ENCODE assay signal across 32 mouse cellular contexts in the genomic region with DNA sequence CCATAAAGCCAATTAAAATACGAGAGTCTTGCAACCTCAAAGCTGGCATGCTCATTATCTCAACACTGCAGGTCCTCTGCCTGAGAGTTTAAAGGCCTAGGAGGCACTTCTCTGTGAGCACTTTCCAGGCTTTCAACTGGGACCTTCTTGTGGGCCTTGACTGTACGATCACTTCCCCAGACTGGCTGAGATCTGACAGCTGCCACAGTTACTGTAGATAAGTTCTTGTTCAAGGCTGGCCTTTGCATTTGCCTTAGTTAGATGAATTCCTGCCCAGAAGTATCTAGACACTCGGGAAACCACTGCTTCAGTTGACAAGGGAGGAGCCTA.
DNase-seq lines count a peak whose midpoint lies in the region; ATAC-seq lines count a peak whose summit lies in the region.
"Had no signal": no experiment of that assay in that cellular context is flagged by ENCODE, and none has a peak within 500 bp of the region (broad histone marks: within the 10 kb centered on the region; RNA-seq: fewer than 3 reads in every experiment).

No protein-coding gene starts in this region.

- DNase-seq in hindbrain, embryonic 11.5 days (ENCODE audit: low spot score) = no peak
- no peak for DNase-seq in midbrain, embryonic 10.5 days (ENCODE audit: low spot score)
- DNase-seq in midbrain, embryonic 11.5 days (ENCODE audit: low spot score, missing footprints) = no peak
- no peak for DNase-seq in midbrain, embryonic 14.5 days
- no peak for DNase-seq in urinary bladder, adult 2 months (ENCODE audit: low spot score)
- DNase-seq: adrenal gland, postnatal 25 days; B cell, adult 2 months; cerebellum, adult 11-12 months; cerebellum, adult 9-11 months; gastrocnemius, adult 2 months; gastrocnemius, postnatal 36 days; heart, adult 2 months; heart, postnatal 10 days; kidney, adult 9 months; kidney, postnatal 25 days; liver; lung, adult 2 months; lung, postnatal 10 days; right cerebral cortex, adult 18-20 months; right cerebral cortex, postnatal 4 days; thymus, adult 2 months; thymus, postnatal 36 days had no signal

- WGBS in hindbrain, embryonic 13.5 days = 62% methylated on average over 3 of the region's 3 CpGs
- WGBS in hindbrain, embryonic 11.5 days = 69% methylated on average over 3 of the region's 3 CpGs
- WGBS in midbrain, embryonic 10.5 days = 74% methylated on average over 3 of the region's 3 CpGs
- WGBS in midbrain, embryonic 11.5 days = 56% methylated on average over 3 of the region's 3 CpGs
- WGBS in midbrain, embryonic 14.5 days = 44% methylated on average over 3 of the region's 3 CpGs

- H3K36me3 ChIP-seq in hindbrain, embryonic 13.5 days = no peaks in the 10 kb centered on the region
- no peaks in the 10 kb centered on the region for H3K36me3 ChIP-seq in hindbrain, embryonic 11.5 days (ENCODE audit: control insufficient read depth, insufficient read depth, low read length)
- H3K36me3 ChIP-seq in midbrain, embryonic 10.5 days = no peaks in the 10 kb centered on the region
- H3K36me3 ChIP-seq in midbrain, embryonic 11.5 days (ENCODE audit: control insufficient read depth, insufficient read depth, low read length) = no peaks in the 10 kb centered on the region
- H3K36me3 ChIP-seq in midbrain, embryonic 14.5 days (ENCODE audit: control insufficient read depth, insufficient read depth, low read length) = no peaks in the 10 kb centered on the region
- H3K36me3 ChIP-seq: forebrain, embryonic 12.5 days; heart, embryonic 13.5 days; intestine, embryonic 15.5 days; midbrain, embryonic 12.5 days; neural tube, embryonic 12.5 days had no signal

- peak overlapping the region; percentile 53; the same call in 1 of the 2 replicates for H3K27ac ChIP-seq in hindbrain, embryonic 13.5 days
- no peak overlapping the region for H3K27ac ChIP-seq in hindbrain, embryonic 11.5 days (ENCODE audit: low read depth, low read length)
- H3K27ac ChIP-seq in midbrain, embryonic 10.5 days (replicated peaks) = 0 out of 2 replicates have a peak overlapping the region, but pooled peaks have one; percentile 28
- H3K27ac ChIP-seq in midbrain, embryonic 11.5 days (ENCODE audit: low read depth, low read length) = no peak overlapping the region
- H3K27ac ChIP-seq in midbrain, embryonic 14.5 days (replicated peaks; ENCODE audit: low read depth, low read length) = peak overlapping the region; percentile 37; the same call in 1 of the 2 replicates
- H3K27ac ChIP-seq: gastrocnemius, adult 2 months; heart, adult 2 months; heart, embryonic 13.5 days; intestine, embryonic 15.5 days; liver, embryonic 14.5 days; macrophage; neural tube, embryonic 12.5 days had no signal

- no peak overlapping the region for H3K9ac ChIP-seq in hindbrain, embryonic 13.5 days
- H3K9ac ChIP-seq in hindbrain, embryonic 11.5 days (ENCODE audit: low read depth, low read length) = no peak overlapping the region
- no peak overlapping the region for H3K9ac ChIP-seq in midbrain, embryonic 11.5 days (ENCODE audit: low read length)
- no peak overlapping the region for H3K9ac ChIP-seq in midbrain, embryonic 14.5 days (replicated peaks; ENCODE audit: low read length)
- H3K9ac ChIP-seq: forebrain, embryonic 12.5 days; heart, embryonic 13.5 days; intestine, embryonic 15.5 days; liver, embryonic 14.5 days; midbrain, embryonic 12.5 days; neural tube, embryonic 12.5 days had no signal

- H3K9me3 ChIP-seq in hindbrain, embryonic 13.5 days = no peaks in the 10 kb centered on the region
- H3K9me3 ChIP-seq in hindbrain, embryonic 11.5 days (ENCODE audit: control insufficient read depth, low read length) = no peaks in the 10 kb centered on the region
- no peaks in the 10 kb centered on the region for H3K9me3 ChIP-seq in midbrain, embryonic 10.5 days (replicated peaks)
- H3K9me3 ChIP-seq in midbrain, embryonic 11.5 days (ENCODE audit: control insufficient read depth, low read length) = no peaks in the 10 kb centered on the region
- no peaks in the 10 kb centered on the region for H3K9me3 ChIP-seq in midbrain, embryonic 14.5 days (ENCODE audit: control insufficient read depth, low read length)
- H3K9me3 ChIP-seq: forebrain, embryonic 12.5 days; heart, embryonic 13.5 days; intestine, embryonic 15.5 days; midbrain, embryonic 12.5 days; neural tube, embryonic 12.5 days had no signal

- H3K4me3 ChIP-seq in hindbrain, embryonic 13.5 days = no peak overlapping the region
- no peak overlapping the region for H3K4me3 ChIP-seq in hindbrain, embryonic 11.5 days (ENCODE audit: low read depth, low read length)
- H3K4me3 ChIP-seq in midbrain, embryonic 10.5 days = no peak overlapping the region
- H3K4me3 ChIP-seq in midbrain, embryonic 11.5 days (ENCODE audit: low read depth, low read length) = no peak overlapping the region
- H3K4me3 ChIP-seq in midbrain, embryonic 14.5 days (replicated peaks; ENCODE audit: low read depth, low read length) = no peak overlapping the region
- H3K4me3 ChIP-seq: erythroblast, embryonic 14.5 days; forebrain, embryonic 12.5 days; gastrocnemius, adult 2 months; heart, adult 2 months; heart, embryonic 13.5 days; intestine, embryonic 15.5 days; midbrain, embryonic 12.5 days; myocyte; neural tube, embryonic 12.5 days had no signal

- peaks cover 11% of the 10 kb centered on the region; the same call in 1 of the 2 replicates for H3K4me1 ChIP-seq in hindbrain, embryonic 13.5 days (replicated peaks)
- H3K4me1 ChIP-seq in hindbrain, embryonic 11.5 days (replicated peaks; ENCODE audit: control insufficient read depth, insufficient read depth, low read length) = no peaks in the 10 kb centered on the region
- peaks cover 11% of the 10 kb centered on the region; the same call in 1 of the 2 replicates for H3K4me1 ChIP-seq in midbrain, embryonic 10.5 days
- no peaks in the 10 kb centered on the region for H3K4me1 ChIP-seq in midbrain, embryonic 11.5 days (ENCODE audit: control insufficient read depth, insufficient read depth, low read length)
- no peaks in the 10 kb centered on the region for H3K4me1 ChIP-seq in midbrain, embryonic 14.5 days (ENCODE audit: control insufficient read depth, insufficient read depth, low read length)
- H3K4me1 ChIP-seq: intestine, embryonic 15.5 days; neural tube, embryonic 12.5 days had no signal

- no peak for ATAC-seq in hindbrain, embryonic 13.5 days (ENCODE audit: low FRiP score)
- ATAC-seq in hindbrain, embryonic 11.5 days (ENCODE audit: low FRiP score) = no peak
- ATAC-seq in midbrain, embryonic 11.5 days (ENCODE audit: low FRiP score) = no peak
- ATAC-seq in midbrain, embryonic 14.5 days (ENCODE audit: low FRiP score, low TSS enrichment) = no peak

- H3K27me3 ChIP-seq in hindbrain, embryonic 13.5 days = no peaks in the 10 kb centered on the region
- H3K27me3 ChIP-seq in hindbrain, embryonic 11.5 days (ENCODE audit: control insufficient read depth, insufficient read depth, low read length) = no peaks in the 10 kb centered on the region
- H3K27me3 ChIP-seq in midbrain, embryonic 10.5 days (ENCODE audit: low read depth, poor library complexity, severe bottlenecking) = no peaks in the 10 kb centered on the region
- no peaks in the 10 kb centered on the region for H3K27me3 ChIP-seq in midbrain, embryonic 11.5 days (ENCODE audit: control insufficient read depth, insufficient read depth, low read length)
- no peaks in the 10 kb centered on the region for H3K27me3 ChIP-seq in midbrain, embryonic 14.5 days (ENCODE audit: control insufficient read depth, insufficient read depth, low read length)
- H3K27me3 ChIP-seq: intestine, embryonic 15.5 days; midbrain, embryonic 12.5 days; neural tube, embryonic 12.5 days had no signal

- no peak overlapping the region for H3K4me2 ChIP-seq in hindbrain, embryonic 13.5 days
- H3K4me2 ChIP-seq in hindbrain, embryonic 11.5 days (replicated peaks; ENCODE audit: low read depth, low read length) = no peak overlapping the region
- no peak overlapping the region for H3K4me2 ChIP-seq in midbrain, embryonic 11.5 days
- no peak overlapping the region for H3K4me2 ChIP-seq in midbrain, embryonic 14.5 days (ENCODE audit: low read length)
- H3K4me2 ChIP-seq: forebrain, embryonic 12.5 days; heart, embryonic 13.5 days; intestine, embryonic 15.5 days; midbrain, embryonic 12.5 days; neural tube, embryonic 12.5 days had no signal

Comparison
In these comparisons a context has a peak if more than half of its experiments do, and no peak if none do; other contexts are left out.
1. H3K27ac ChIP-seq: peak in hindbrain, embryonic 13.5 days (single experiment), midbrain, embryonic 10.5 days (single experiment) and midbrain, embryonic 14.5 days (single experiment); none in hindbrain, embryonic 11.5 days (single experiment) and midbrain, embryonic 11.5 days (single experiment).